Mouse (Mus musculus): ENCODE results near the gene Hba-a2.
"Not testable (repeated sequence)": the region's sequence is repeated elsewhere in the genome, so short reads cannot be mapped to it uniquely, and the experiment has no call there.

DNA sequence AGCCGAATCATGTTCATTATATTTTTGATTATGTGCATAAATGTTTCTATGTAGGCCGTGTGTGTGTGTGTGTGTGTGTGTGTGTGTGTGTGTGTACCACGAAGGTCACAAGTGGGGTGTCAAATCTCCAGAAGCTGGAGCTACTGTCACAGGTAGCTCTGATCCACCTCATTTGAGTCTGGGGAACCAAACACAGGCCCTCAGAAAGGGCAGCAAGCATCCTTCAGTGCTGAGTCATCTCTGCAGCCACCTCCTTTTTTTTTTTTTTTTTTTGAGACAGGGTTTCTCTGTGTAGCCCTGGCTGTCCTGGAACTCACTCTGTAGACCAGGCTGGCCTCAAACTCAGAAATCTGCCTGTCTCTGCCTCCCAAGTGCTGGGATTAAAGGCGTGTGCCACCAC is 3.5 kb upstream of the Hba-a2 start:
- TF ChIP-seq POLR2A (IDR thresholded peaks at IDR 0.05; ENCODE audit: borderline replicate concordance, insufficient read depth, low read length); CTCF (IDR thresholded peaks at IDR 0.05; ENCODE audit: borderline replicate concordance, insufficient read depth, low read depth, low read length): not testable (repeated sequence)

Data from cerebellum, adult 2 months (tissue).